ENCODE assay signal across 26 mouse cellular contexts in genomic region chr6:32465129-32465528, GRCm38 (mm10).
DNase-seq lines count a peak whose midpoint lies in the region; ATAC-seq and TF ChIP-seq lines count a peak whose summit lies in the region.
"Had no signal": no experiment of that assay in that cellular context is flagged by ENCODE, and none has a peak within 500 bp of the region (broad histone marks: within the 10 kb centered on the region; RNA-seq: fewer than 3 reads in every experiment).

No protein-coding gene starts in this region.

- 30% methylated on average over 8 of the region's 8 CpGs for WGBS in heart, embryonic 14.5 days
- WGBS in heart, embryonic 12.5 days = 43% methylated on average over 8 of the region's 8 CpGs
- 52% methylated on average over 8 of the region's 8 CpGs for WGBS in liver, embryonic 11.5 days
- 35% methylated on average over 8 of the region's 8 CpGs for WGBS in liver, embryonic 14.5 days (ENCODE audit: insufficient replicate concordance)

- ATAC-seq in heart, embryonic 14.5 days (ENCODE audit: insufficient number of reproducible peaks, insufficient read depth, low FRiP score, low read depth) = no peak
- no peak for ATAC-seq in heart, embryonic 12.5 days (ENCODE audit: insufficient number of reproducible peaks, low FRiP score)
- ATAC-seq in liver, embryonic 11.5 days (replicated peaks; ENCODE audit: low FRiP score) = peak; percentile 56
- peak; percentile 58 for ATAC-seq in liver, embryonic 14.5 days (ENCODE audit: insufficient read depth)
- ATAC-seq in megakaryocyte-erythroid progenitor cell, adult 5-6 weeks (replicated peaks; ENCODE audit: low FRiP score, low TSS enrichment, poor library complexity, severe bottlenecking) = peak; percentile 42; the same call in 1 of the 2 replicates
- ATAC-seq: CD4-positive, CD25-positive, alpha-beta regulatory T cell, adult 4 months; forebrain, embryonic 16.5 days had no signal

- peak overlapping the region; percentile 35 for H3K4me2 ChIP-seq in heart, embryonic 14.5 days (ENCODE audit: low read length)
- no peak overlapping the region for H3K4me2 ChIP-seq in heart, embryonic 12.5 days
- peak overlapping the region; percentile 30; the same call in 1 of the 2 replicates for H3K4me2 ChIP-seq in liver, embryonic 11.5 days
- H3K4me2 ChIP-seq in liver, embryonic 14.5 days (ENCODE audit: low read depth) = peak overlapping the region; percentile 54
- H3K4me2 ChIP-seq: limb, embryonic 15.5 days; lung, embryonic 15.5 days; midbrain, embryonic 13.5 days; neural tube, embryonic 15.5 days had no signal

- no peaks in the 10 kb centered on the region for H3K9me3 ChIP-seq in heart, embryonic 14.5 days (ENCODE audit: control insufficient read depth, low read length)
- H3K9me3 ChIP-seq in heart, embryonic 12.5 days (replicated peaks) = no peaks in the 10 kb centered on the region
- H3K9me3 ChIP-seq in liver, embryonic 11.5 days (ENCODE audit: control insufficient read depth, low read length) = no peaks in the 10 kb centered on the region
- H3K9me3 ChIP-seq in liver, embryonic 14.5 days (ENCODE audit: control insufficient read depth, low read length) = no peaks in the 10 kb centered on the region
- H3K9me3 ChIP-seq: limb, embryonic 10.5 days; limb, embryonic 15.5 days; lung, embryonic 15.5 days; midbrain, embryonic 13.5 days; neural tube, embryonic 15.5 days had no signal

- no peaks in the 10 kb centered on the region for H3K36me3 ChIP-seq in heart, embryonic 14.5 days (ENCODE audit: control insufficient read depth, insufficient read depth, low read length)
- no peaks in the 10 kb centered on the region for H3K36me3 ChIP-seq in heart, embryonic 12.5 days
- H3K36me3 ChIP-seq in liver, embryonic 11.5 days (ENCODE audit: control insufficient read depth, insufficient read depth, low read length) = no peaks in the 10 kb centered on the region
- H3K36me3 ChIP-seq in liver, embryonic 14.5 days (replicated peaks; ENCODE audit: control insufficient read depth, insufficient read depth, low read depth) = no peaks in the 10 kb centered on the region
- H3K36me3 ChIP-seq: limb, embryonic 10.5 days; limb, embryonic 15.5 days; lung, embryonic 15.5 days; midbrain, embryonic 13.5 days; neural tube, embryonic 15.5 days had no signal

- no peak for DNase-seq in liver, embryonic 11.5 days (ENCODE audit: low spot score)
- DNase-seq in liver = no peak
- peak in 1 of 3 experiments; percentile 37 for DNase-seq in liver, embryonic 14.5 days (ENCODE audit: low read depth in 3 of 3, low spot score in 3 of 3)
- no peak for DNase-seq in embryo, embryonic 11 days
- DNase-seq: adrenal gland, postnatal 25 days; cerebellum, adult 18-20 months; cerebellum, postnatal 10 days; gastrocnemius, adult 2 months; gastrocnemius, postnatal 36 days; kidney, adult 8-10 months; layer of hippocampus, postnatal 36 days; lung, postnatal 36 days; retina, postnatal 1 day; right cerebral cortex, postnatal 14 days had no signal

- H3K27ac ChIP-seq in heart, embryonic 14.5 days (replicated peaks in 1 of 2; ENCODE audit: control insufficient read depth in 1 of 2, insufficient read depth in 1 of 2, low read depth in 2 of 2, low read length in 2 of 2) = peak overlapping the region; percentile 47 to 61; a peak in 3 of 4 replicates
- H3K27ac ChIP-seq in heart, embryonic 12.5 days (ENCODE audit: poor library complexity, severe bottlenecking) = no peak overlapping the region
- H3K27ac ChIP-seq in liver, embryonic 11.5 days (ENCODE audit: low read depth, low read length) = no peak overlapping the region
- peak overlapping the region; percentile 57 for H3K27ac ChIP-seq in liver, embryonic 14.5 days
- H3K27ac ChIP-seq: kidney, postnatal 0 days; limb, embryonic 10.5 days; limb, embryonic 15.5 days; lung, embryonic 15.5 days; midbrain, embryonic 13.5 days had no signal

- H3K4me1 ChIP-seq in heart, embryonic 14.5 days (ENCODE audit: control insufficient read depth in 2 of 2, insufficient read depth in 2 of 2, low read length in 2 of 2) = peaks cover 17 to 29% of the 10 kb centered on the region in 2 experiments
- H3K4me1 ChIP-seq in heart, embryonic 12.5 days (replicated peaks) = peaks cover 42% of the 10 kb centered on the region
- H3K4me1 ChIP-seq in liver, embryonic 11.5 days (replicated peaks; ENCODE audit: control insufficient read depth, insufficient read depth, low read length) = peaks cover 10% of the 10 kb centered on the region
- peaks cover 11 to 17% of the 10 kb centered on the region in 2 experiments for H3K4me1 ChIP-seq in liver, embryonic 14.5 days (replicated peaks; ENCODE audit: control insufficient read depth in 2 of 2, insufficient read depth in 2 of 2, low read length in 1 of 2)

- H3K9ac ChIP-seq in heart, embryonic 14.5 days (ENCODE audit: low read length) = 0 out of 2 replicates have a peak overlapping the region, but pooled peaks have one; percentile 46
- H3K9ac ChIP-seq in heart, embryonic 12.5 days = no peak overlapping the region
- no peak overlapping the region for H3K9ac ChIP-seq in liver, embryonic 11.5 days (ENCODE audit: low read depth, low read length)
- 0 out of 2 replicates have a peak overlapping the region, but pooled peaks have one; percentile 11 for H3K9ac ChIP-seq in liver, embryonic 14.5 days (replicated peaks)
- H3K9ac ChIP-seq: limb, embryonic 15.5 days; lung, embryonic 15.5 days; midbrain, embryonic 13.5 days; neural tube, embryonic 15.5 days had no signal

- H3K4me3 ChIP-seq in heart, embryonic 14.5 days (ENCODE audit: control insufficient read depth in 1 of 2, insufficient read depth in 1 of 2, low read depth in 1 of 2, low read length in 2 of 2) = no peak overlapping the region
- H3K4me3 ChIP-seq in heart, embryonic 12.5 days = no peak overlapping the region
- H3K4me3 ChIP-seq in liver, embryonic 11.5 days (ENCODE audit: low read depth, low read length) = no peak overlapping the region
- no peak overlapping the region for H3K4me3 ChIP-seq in liver, embryonic 14.5 days (ENCODE audit: insufficient read depth in 1 of 2, low read depth in 2 of 2, low read length in 2 of 2)
- H3K4me3 ChIP-seq: gastrocnemius, adult 2 months; limb, embryonic 10.5 days; limb, embryonic 15.5 days; lung, embryonic 15.5 days; megakaryocyte, embryonic 14.5 days; midbrain, embryonic 13.5 days; neural tube, embryonic 15.5 days had no signal

- no peaks in the 10 kb centered on the region for H3K27me3 ChIP-seq in heart, embryonic 14.5 days (ENCODE audit: control insufficient read depth, insufficient read depth, low read length)
- no peaks in the 10 kb centered on the region for H3K27me3 ChIP-seq in heart, embryonic 12.5 days (replicated peaks)
- no peaks in the 10 kb centered on the region for H3K27me3 ChIP-seq in liver, embryonic 11.5 days (replicated peaks; ENCODE audit: control insufficient read depth, insufficient read depth, low read length)
- no peaks in the 10 kb centered on the region for H3K27me3 ChIP-seq in liver, embryonic 14.5 days (ENCODE audit: control insufficient read depth, insufficient read depth, low read length)
- H3K27me3 ChIP-seq: limb, embryonic 15.5 days; lung, embryonic 15.5 days; midbrain, embryonic 13.5 days; neural tube, embryonic 15.5 days had no signal

- TF ChIP-seq EP300 in liver, embryonic 14.5 days (IDR thresholded peaks at IDR 0.05; ENCODE audit: low read depth) = no peak; the same call in 1 of the 2 replicates

- TF ChIP-seq CTCF in liver, embryonic 14.5 days (IDR thresholded peaks at IDR 0.05; ENCODE audit: low read depth) = no peak

Comparison
In these comparisons a context has a peak if more than half of its experiments do, and no peak if none do; other contexts are left out.
1. H3K27ac ChIP-seq: peak in heart, embryonic 14.5 days (2 of 2) and liver, embryonic 14.5 days (single experiment); none in heart, embryonic 12.5 days (single experiment) and liver, embryonic 11.5 days (single experiment).
2. H3K9ac ChIP-seq: peak in heart, embryonic 14.5 days (single experiment) and liver, embryonic 14.5 days (single experiment); none in heart, embryonic 12.5 days (single experiment) and liver, embryonic 11.5 days (single experiment).
3. ATAC-seq: peak in liver, embryonic 11.5 days (single experiment), liver, embryonic 14.5 days (single experiment) and megakaryocyte-erythroid progenitor cell, adult 5-6 weeks (single experiment); none in heart, embryonic 14.5 days (single experiment) and heart, embryonic 12.5 days (single experiment).